Mouse (Mus musculus) limb, embryonic 11.5 days (tissue): Measurements from ENCODE around the gene Serbp1. TPM values are rescaled to one million over a fixed set of nuclear protein-coding genes. Genes with fewer than 3 reads are reported as not detected.
A peak's percentile ranks its signal among the peaks of the same experiment; 100 is the strongest.

Experiments
- ATAC-seq: fragments of 200-750 bp; cut with Nextera tagmentation; 2 replicates; pipeline ENCODE4 v1.8.0; 2017; ENCODE audit warnings: low read depth; ENCODE audit not compliant: insufficient number of reproducible peaks, low FRiP score, low TSS enrichment
- DNase-seq: peaks from one replicate; pipeline ENCODE4 v3.0.0-alpha.2; 2015; ENCODE audit warnings: low spot score
- H3K27ac ChIP-seq: fragments of 300-500 bp; sonication (generic); replicated peaks from 2 replicates; pipeline ENCODE4 v1.5.1; 2014; ENCODE audit warnings: low read depth, mild to moderate bottlenecking, low read length
- H3K27me3 ChIP-seq: fragments of 300-500 bp; sonication (generic); 2 replicates; pipeline ENCODE4 v1.6.1; 2014; ENCODE audit warnings: mild to moderate bottlenecking, low read length, mixed read lengths; ENCODE audit not compliant: control insufficient read depth, insufficient read depth
- H3K36me3 ChIP-seq: fragments of 300-500 bp; sonication (generic); 2 replicates; pipeline ENCODE4 v1.6.1; 2014; ENCODE audit warnings: mild to moderate bottlenecking, low read length, moderate library complexity, mixed read lengths; ENCODE audit not compliant: control insufficient read depth, insufficient read depth
- H3K4me1 ChIP-seq: fragments of 300-500 bp; sonication (generic); 2 replicates; pipeline ENCODE4 v1.6.1; 2014; ENCODE audit warnings: low read length, mixed read lengths; ENCODE audit not compliant: control insufficient read depth, insufficient read depth
- H3K4me2 ChIP-seq: fragments of 300-500 bp; sonication (generic); 2 replicates; pipeline ENCODE4 v1.6.1; 2014; ENCODE audit warnings: low read depth, mild to moderate bottlenecking, moderate library complexity; ENCODE audit not compliant: severe bottlenecking
- H3K4me3 ChIP-seq: fragments of 300-500 bp; sonication (generic); 2 replicates; pipeline ENCODE4 v1.5.1; 2014; ENCODE audit warnings: low read depth, low read length
- H3K9ac ChIP-seq: fragments of 300-500 bp; sonication (generic); 2 replicates; pipeline ENCODE4 v1.6.1; 2014; ENCODE audit warnings: mild to moderate bottlenecking, low read length
- H3K9me3 ChIP-seq: fragments of 300-500 bp; sonication (generic); 2 replicates; pipeline ENCODE4 v1.6.1; 2016; ENCODE audit warnings: low read length; ENCODE audit not compliant: control insufficient read depth
- WGBS: fragments of 180-500 bp; shearing (Covaris S2); extraction: QIAGEN DNeasy Blood & Tissue Kit; methylation state at CpG from one replicate; pipeline ENCODE4 v1.1.7; 2014; 5-methylcytosine and 5-hydroxymethylcytosine counted together
- polyA plus RNA-seq: library from polyadenylated mRNA; unstranded; fragments of >200 nt; fragmentation: Nextera tagmentation; extraction: Ambion mirVana; gene quantifications from 2 replicates; pipeline ENCODE4 v1.2.1, GENCODE M21; 2014

Serbp1 gene
- polyA plus RNA-seq, 1 experiment from 2014 or later, result 639 TPM

- H3K27me3 ChIP-seq, result no peaks in the 10 kb centered on the region
- ATAC-seq, result no peak
- no peak overlapping the region for H3K4me3 ChIP-seq
- no peaks in the 10 kb centered on the region for H3K4me1 ChIP-seq
- H3K9ac ChIP-seq, result no peak overlapping the region
- no peak for DNase-seq
- H3K36me3 ChIP-seq, result no peaks in the 10 kb centered on the region
- H3K4me2 ChIP-seq, result no peak overlapping the region
- no peak overlapping the region for H3K27ac ChIP-seq
- WGBS, result 81% methylated on average over 8 of the region's 8 CpGs
- H3K9me3 ChIP-seq, result no peaks in the 10 kb centered on the region
These were observed 79.9 kb downstream of the Serbp1 start for GRCm38 (mm10) chr6:67317827-67318338.

DNA sequence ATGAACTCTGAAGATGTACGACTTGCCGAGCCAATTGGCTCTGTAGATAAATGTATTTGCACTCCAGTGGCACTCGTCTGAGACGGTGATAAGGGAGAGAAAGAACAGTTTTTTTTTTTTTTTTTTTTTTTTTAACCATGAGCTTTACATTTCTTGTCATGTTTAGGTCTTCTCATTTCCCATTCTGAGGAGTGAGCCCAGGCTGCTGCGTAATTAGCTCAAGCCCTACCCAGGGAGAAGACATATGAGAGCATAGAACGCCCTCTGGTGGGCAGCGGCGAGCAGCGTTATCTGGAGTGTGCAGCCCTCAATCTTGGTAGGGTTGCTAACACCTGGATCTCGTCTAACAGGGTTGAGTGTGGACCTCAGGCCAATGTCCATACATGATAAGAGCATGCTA, 80.5 kb downstream of the Serbp1 start:
- H3K4me1 ChIP-seq, result no peaks in the 10 kb centered on the region

GRCm38 (mm10) chr6:67323788-67324187, 85.8 kb downstream of the Serbp1 start:
- Histone ChIP-seq H3K9me3 (no peaks in the 10 kb centered on the region), H3K4me2 (no peak overlapping the region)
- 90% methylated on average over 3 of the region's 3 CpGs for WGBS

More for the DNA sequence above, 80.5 kb downstream of the Serbp1 start:
- no peaks in the 10 kb centered on the region for H3K9me3 ChIP-seq
- H3K27me3 ChIP-seq, result no peaks in the 10 kb centered on the region
- ATAC-seq (0 out of 2 replicates have a peak, but pooled peaks have one; percentile 62), DNase-seq (peak; percentile 77)
- H3K36me3 ChIP-seq, result no peaks in the 10 kb centered on the region
- H3K27ac ChIP-seq, result no peak overlapping the region
- no peak overlapping the region for H3K4me2 ChIP-seq
- 33% methylated on average over 10 of the region's 10 CpGs for WGBS
- H3K9ac ChIP-seq, result no peak overlapping the region
- no peak overlapping the region for H3K4me3 ChIP-seq

GRCm38 (mm10) chr6:67337943-67338342, 100.0 kb downstream of the Serbp1 start:
- Histone ChIP-seq H3K9me3 (no peaks in the 10 kb centered on the region), H3K4me3 (no peak overlapping the region), H3K36me3 (no peaks in the 10 kb centered on the region), H3K9ac (no peak overlapping the region), H3K4me2 (no peak overlapping the region), H3K4me1 (no peaks in the 10 kb centered on the region), H3K27ac (no peak overlapping the region), H3K27me3 (no peaks in the 10 kb centered on the region)
- no peak for ATAC-seq
- DNase-seq, result no peak

More at GRCm38 (mm10) chr6:67323788-67324187, 85.8 kb downstream of the Serbp1 start:
- H3K4me3 ChIP-seq, result no peak overlapping the region
- no peak for DNase-seq
- no peaks in the 10 kb centered on the region for H3K4me1 ChIP-seq
- ATAC-seq, result no peak
- no peaks in the 10 kb centered on the region for H3K36me3 ChIP-seq
- no peaks in the 10 kb centered on the region for H3K27me3 ChIP-seq
- H3K27ac ChIP-seq, result no peak overlapping the region
- H3K9ac ChIP-seq, result no peak overlapping the region

- Histone ChIP-seq H3K4me2 (no peak overlapping the region), H3K9ac (no peak overlapping the region), H3K4me1 (no peaks in the 10 kb centered on the region), H3K36me3 (no peaks in the 10 kb centered on the region), H3K27ac (no peak overlapping the region), H3K4me3 (no peak overlapping the region), H3K27me3 (no peaks in the 10 kb centered on the region), H3K9me3 (no peaks in the 10 kb centered on the region)
- DNase-seq (no peak), ATAC-seq (no peak)
These were observed 101.5 kb downstream of the Serbp1 start for GRCm38 (mm10) chr6:67339494-67339893.

Other genes starting within 250 kb of the Serbp1 start
- 17.6 and 21.1 TPM in 2 replicates for gene Gadd45a, start 200.7 kb upstream of the Serbp1 start, polyA plus RNA-seq
- not detected in 2 replicates for gene Il12rb2, start 138.0 kb downstream of the Serbp1 start, polyA plus RNA-seq